Mouse (Mus musculus) C2C12 (cell line): Measurements from ENCODE around the gene Ddx39.

Experiments
- CEBPB ChIP-seq: IDR thresholded peaks from one replicate; pipeline ENCODE4 v1.6.1; 2011; ENCODE audit warnings: low read depth, mild to moderate bottlenecking, control low read depth, moderate library complexity
- CTCF ChIP-seq: IDR thresholded peaks from one replicate; pipeline ENCODE4 v1.5.1; 2011; ENCODE audit not compliant: control insufficient read depth, insufficient read depth, insufficient read length
- MAX ChIP-seq: IDR thresholded peaks from one replicate; pipeline ENCODE4 v1.6.1; 2011; ENCODE audit warnings: mild to moderate bottlenecking, control low read depth
- MYOD1 ChIP-seq: IDR thresholded peaks from one replicate; pipeline ENCODE4 v1.6.1; 2011; ENCODE audit warnings: low read depth; ENCODE audit not compliant: control insufficient read depth, insufficient read length
- MYOG ChIP-seq: IDR thresholded peaks from one replicate; pipeline ENCODE4 v1.6.1; 2011; ENCODE audit not compliant: control insufficient read depth, insufficient read length; ENCODE audit errors: extremely low read depth
- USF1 ChIP-seq: IDR thresholded peaks from one replicate; pipeline ENCODE4 v1.6.1; 2011; ENCODE audit warnings: low read depth, mild to moderate bottlenecking, control low read depth, moderate library complexity

DNA sequence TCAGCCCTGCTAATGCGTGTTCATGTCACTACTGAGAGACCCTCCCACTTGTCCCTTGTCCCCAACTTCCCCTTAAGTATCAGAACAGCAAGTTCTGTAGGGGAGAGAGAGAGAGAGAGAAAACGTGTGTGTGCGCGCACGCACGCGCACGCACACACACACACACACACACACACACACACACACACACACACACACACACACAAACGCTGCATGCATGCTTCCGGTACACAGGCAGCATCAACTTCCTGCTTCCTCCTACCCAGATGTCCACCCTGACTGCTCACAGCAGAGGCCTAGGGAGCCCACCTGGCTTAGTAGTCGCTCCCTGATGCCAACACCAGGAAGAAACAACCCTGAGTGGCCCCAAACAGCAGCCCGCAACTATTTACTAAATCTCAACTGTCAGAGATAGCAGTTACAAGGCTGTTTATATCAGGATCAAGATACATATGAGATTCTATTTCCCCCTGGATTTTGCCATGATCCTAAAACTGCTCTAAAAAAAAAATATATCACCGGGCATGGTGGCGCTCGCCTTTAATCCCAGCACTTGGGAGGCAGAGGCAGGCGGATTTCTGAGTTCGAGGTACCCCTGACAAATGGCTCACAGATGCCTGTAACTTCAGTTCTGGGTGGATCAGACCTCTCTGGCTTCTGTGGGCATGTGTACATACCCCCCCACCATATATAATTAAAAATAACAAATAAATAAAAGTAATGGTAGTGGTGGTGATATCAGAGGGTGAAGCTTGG lies 19.4 kb upstream of the Ddx39 start:
- TF ChIP-seq MYOD1 (no peak), CTCF (no peak), USF1 (no peak), CEBPB (no peak), MAX (no peak), MYOG (no peak)
